Mouse (Mus musculus) C2C12 (cell line): ENCODE results near the gene Nsfl1c. TPM values are rescaled to one million over a fixed set of nuclear protein-coding genes. Genes with fewer than 3 reads are reported as not detected.
"Not testable (repeated sequence)": the region's sequence is repeated elsewhere in the genome, so short reads cannot be mapped to it uniquely, and the experiment has no call there.

Experiments used
- H3K27me3 ChIP-seq: one replicate; pipeline ENCODE4 v1.6.1; 2011; ENCODE audit not compliant: control insufficient read depth, insufficient read depth, insufficient read length
- H3K36me3 ChIP-seq: one replicate; pipeline ENCODE4 v1.6.1; 2011; ENCODE audit not compliant: control insufficient read depth, insufficient read depth
- H3K4me3 ChIP-seq: one replicate; pipeline ENCODE4 v1.5.1; 2011; ENCODE audit warnings: mild to moderate bottlenecking, control low read depth; ENCODE audit not compliant: poor library complexity, insufficient read depth, severe bottlenecking
- H3K79me2 ChIP-seq: one replicate; pipeline ENCODE4 v1.6.1; 2011; ENCODE audit not compliant: control insufficient read depth, insufficient read depth
- H3K79me3 ChIP-seq: one replicate; pipeline ENCODE4 v1.6.1; 2011; ENCODE audit warnings: low read depth, control low read depth
- H3ac ChIP-seq: one replicate; pipeline ENCODE3; 2011; ENCODE audit warnings: low read depth; ENCODE audit not compliant: control insufficient read depth, insufficient read length
- CEBPB ChIP-seq: IDR thresholded peaks from one replicate; pipeline ENCODE4 v1.6.1; 2011; ENCODE audit warnings: low read depth, mild to moderate bottlenecking, control low read depth, moderate library complexity
- CTCF ChIP-seq: IDR thresholded peaks from one replicate; pipeline ENCODE4 v1.5.1; 2011; ENCODE audit not compliant: control insufficient read depth, insufficient read depth, insufficient read length
- FOSL1 ChIP-seq: IDR thresholded peaks from one replicate; pipeline ENCODE4 v1.8.0; 2011; ENCODE audit warnings: mild to moderate bottlenecking, low read length; ENCODE audit not compliant: poor library complexity, insufficient read depth, severe bottlenecking
- MAX ChIP-seq: IDR thresholded peaks from one replicate; pipeline ENCODE4 v1.6.1; 2011; ENCODE audit warnings: mild to moderate bottlenecking, control low read depth
- MYOD1 ChIP-seq: IDR thresholded peaks from one replicate; pipeline ENCODE4 v1.6.1; 2011; ENCODE audit warnings: low read depth; ENCODE audit not compliant: control insufficient read depth, insufficient read length
- MYOG ChIP-seq: IDR thresholded peaks from one replicate; pipeline ENCODE4 v1.6.1; 2011; ENCODE audit not compliant: control insufficient read depth, insufficient read length; ENCODE audit errors: extremely low read depth
- USF1 ChIP-seq: IDR thresholded peaks from one replicate; pipeline ENCODE4 v1.6.1; 2011; ENCODE audit warnings: low read depth, mild to moderate bottlenecking, control low read depth, moderate library complexity
- long read RNA-seq, 2 experiments: library from polyadenylated mRNA; unstranded; transcript quantifications; one replicate each; pipeline ENCODE4 v2.0.0; 2019 to 2020
- polyA plus RNA-seq: library from polyadenylated mRNA; unstranded; fragments of >200 nt; fragmentation: generic; extraction: Trizol; gene quantifications from one replicate; pipeline ENCODE4 v1.2.1, GENCODE M21; 2012; ENCODE audit warnings: missing spikeins

Gene Nsfl1c
- 141 TPM for polyA plus RNA-seq
- long read RNA-seq, experiment 1, transcript Nsfl1c-201 (9 exons, 1,364 nt) = major isoform, 83 of 99 reads
- long read RNA-seq, experiment 1, partial matches to known transcripts = 8 of 99 reads
- long read RNA-seq, experiment 1, other reads (novel, unspliced or antisense) = 3 of 99 reads
- long read RNA-seq, experiment 2, transcript Nsfl1c-201 (9 exons, 1,364 nt) = major isoform, 158 of 165 reads
- long read RNA-seq, experiment 2, partial matches to known transcripts = 0 of 165 reads
- long read RNA-seq, experiment 2, other reads (novel, unspliced or antisense) = 7 of 165 reads

DNA sequence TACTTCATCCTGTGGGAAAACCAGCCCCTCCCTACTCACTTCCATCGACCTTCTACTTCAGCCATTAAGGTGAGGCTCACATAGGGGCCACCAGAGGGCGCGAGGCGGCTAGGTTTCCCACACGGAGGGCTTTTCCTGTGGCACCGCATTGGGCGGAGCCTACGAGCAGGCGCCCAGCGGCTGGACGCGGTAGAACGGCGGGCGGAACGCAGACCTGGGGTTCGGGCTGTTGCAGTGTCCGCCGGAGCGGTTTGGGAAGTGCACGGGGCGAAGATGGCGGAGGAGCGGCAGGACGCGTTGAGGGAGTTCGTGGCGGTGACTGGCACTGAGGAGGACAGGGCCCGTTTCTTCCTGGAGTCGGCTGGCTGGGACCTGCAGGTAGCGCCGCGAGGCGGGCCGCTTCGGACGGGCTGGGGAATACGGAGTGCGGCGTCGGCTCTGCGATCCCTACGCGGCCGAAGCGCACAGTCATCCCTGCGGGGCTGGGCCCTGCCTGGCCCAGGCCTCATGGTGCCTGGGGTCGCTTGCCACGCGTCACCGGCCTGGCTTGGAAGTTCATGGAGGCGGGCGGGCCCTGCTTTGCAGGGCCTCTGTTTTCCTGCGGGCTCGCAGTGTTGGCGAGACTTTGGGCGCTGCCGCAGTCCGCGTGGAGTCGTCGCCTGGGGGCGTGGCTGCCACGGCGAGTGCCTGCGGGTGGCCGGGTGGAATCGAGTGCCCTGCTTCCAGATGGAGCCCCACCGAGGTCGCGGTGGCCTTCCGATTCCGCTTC, at the start of gene Nsfl1c:
Nsfl1c (plus strand) TSS at position 148 of the 769 bp plus-strand sequence.
- peak within 1 kb of the TSS; percentile 85 for H3ac ChIP-seq
- peak within 1 kb of the TSS; percentile 92 for H3K4me3 ChIP-seq
- H3K36me3 ChIP-seq = peaks cover 35% of the 10 kb centered on the region
- TF ChIP-seq MAX = peak; percentile 73
- TF ChIP-seq MYOD1 = no peak
- no peak for TF ChIP-seq USF1
- peak; percentile 89 for TF ChIP-seq CTCF
- no peak for TF ChIP-seq FOSL1
- TF ChIP-seq MYOG = no peak
- TF ChIP-seq CEBPB = no peak
- H3K27me3 ChIP-seq = peaks cover 3% of the 10 kb centered on the region
- H3K79me2 ChIP-seq = peaks cover 51% of the 10 kb centered on the region
- H3K79me3 ChIP-seq = peaks cover 40% of the 10 kb centered on the region

DNA sequence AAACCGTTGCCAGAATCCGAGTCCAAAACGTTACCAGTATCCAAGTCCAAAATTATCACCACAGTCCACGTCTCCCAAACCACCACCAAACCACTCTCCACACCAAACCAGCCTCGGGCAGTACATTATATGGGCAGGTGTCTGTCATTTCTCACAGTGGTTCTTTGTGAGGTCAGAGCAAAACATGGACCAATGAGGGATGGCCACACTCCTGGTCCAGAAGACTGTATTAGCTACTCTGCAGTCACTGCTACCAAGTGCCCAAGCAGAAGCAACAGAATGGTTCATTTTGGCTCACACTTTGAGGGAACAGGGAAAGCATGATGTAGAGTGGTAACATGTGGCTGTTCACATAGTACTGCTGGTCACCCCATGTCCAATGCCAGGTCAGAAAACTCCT, 17.9 kb upstream of the Nsfl1c start, which contains the start of gene 4921509C19Rik:
4921509C19Rik (minus strand) TSS at position 101 of the 400 bp plus-strand sequence.
- not testable (repeated sequence) for H3K79me3 ChIP-seq, H3K27me3 ChIP-seq, H3K79me2 ChIP-seq

DNA sequence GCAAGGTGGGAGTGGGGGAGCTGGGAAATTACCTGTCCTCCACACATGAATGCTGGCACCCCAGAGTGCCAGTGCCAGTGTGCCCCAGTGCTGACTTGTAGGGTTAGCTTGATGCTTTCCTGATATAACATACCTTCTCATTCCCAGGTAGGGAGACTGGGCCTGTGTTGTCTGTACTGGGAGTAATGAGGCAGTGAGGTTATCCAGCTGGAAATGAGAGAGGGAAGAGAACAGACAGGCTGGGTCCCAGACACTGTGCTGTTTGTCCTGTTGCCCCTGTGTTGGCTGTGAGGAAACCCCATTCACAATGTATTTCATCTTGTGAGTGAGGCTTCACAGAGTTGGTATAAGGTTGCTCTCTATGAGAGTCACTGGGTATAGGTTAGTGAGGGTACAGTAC, 7.5 kb upstream of the Nsfl1c start:
- TF ChIP-seq FOSL1 (no peak), MAX (no peak), CTCF (no peak), MYOG (no peak), CEBPB (no peak), USF1 (no peak), MYOD1 (no peak)
- Histone ChIP-seq H3K4me3 (no peak overlapping the region), H3K79me2 (no peaks in the 10 kb centered on the region), H3ac (no peak overlapping the region), H3K27me3 (peaks cover 13% of the 10 kb centered on the region), H3K79me3 (no peaks in the 10 kb centered on the region), H3K36me3 (no peaks in the 10 kb centered on the region)

More for the DNA sequence above, 17.9 kb upstream of the Nsfl1c start, which contains the start of gene 4921509C19Rik:
- not testable (repeated sequence) for H3ac ChIP-seq, H3K36me3 ChIP-seq, H3K4me3 ChIP-seq

DNA sequence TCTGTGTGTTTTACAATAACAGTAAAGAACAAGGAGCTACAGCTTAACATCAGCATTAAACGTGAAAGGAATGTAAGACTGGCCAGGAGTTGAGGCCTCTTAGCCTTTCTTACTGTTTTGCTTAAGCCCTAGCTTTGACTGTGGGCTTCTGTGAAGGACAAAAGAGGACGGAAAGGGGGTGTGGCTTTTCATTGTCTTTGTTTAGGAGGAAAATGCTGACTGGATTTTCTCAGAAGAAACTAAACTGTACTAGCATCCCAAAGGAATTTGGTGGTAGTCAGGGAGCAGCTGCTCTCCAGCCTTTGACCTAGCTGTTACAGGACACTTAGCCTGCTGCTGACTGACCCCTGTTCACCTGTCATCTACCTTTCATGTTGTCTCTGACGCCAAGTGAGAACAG, 4.4 kb downstream of the Nsfl1c start:
- Histone ChIP-seq H3K4me3 (no peak overlapping the region), H3K79me2 (peaks cover 62% of the 10 kb centered on the region), H3K79me3 (peaks cover 43% of the 10 kb centered on the region), H3K27me3 (no peaks in the 10 kb centered on the region), H3K36me3 (peaks cover 75% of the 10 kb centered on the region), H3ac (no peak overlapping the region)
- TF ChIP-seq CEBPB (no peak), MYOD1 (no peak), MAX (no peak), CTCF (no peak), FOSL1 (no peak), USF1 (no peak), MYOG (no peak)

DNA sequence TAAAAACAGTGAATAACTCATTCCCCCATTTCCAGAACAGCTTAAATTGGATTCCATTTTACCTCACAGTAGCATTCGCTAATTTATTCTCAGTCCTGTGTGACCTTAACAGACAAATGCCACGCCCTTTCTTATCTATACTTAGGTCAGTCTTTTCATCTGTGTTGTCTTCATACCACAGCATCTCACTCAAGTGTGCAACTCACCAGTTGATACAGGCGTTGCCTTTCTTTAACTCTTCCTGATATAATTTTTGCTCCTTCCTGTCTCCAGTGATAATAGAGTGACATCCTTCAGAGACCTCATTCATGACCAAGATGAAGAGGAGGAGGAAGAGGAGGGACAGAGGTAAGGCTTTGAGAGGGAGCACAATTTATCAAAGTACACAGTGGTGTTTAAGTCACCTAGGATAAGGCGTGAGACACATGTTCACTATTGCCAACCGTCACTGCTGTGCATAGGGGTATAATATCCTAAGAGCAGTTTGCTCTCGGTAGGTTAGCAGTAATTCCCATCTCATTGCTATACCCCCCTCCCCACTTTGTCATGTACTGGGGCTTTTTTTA, 6.5 kb downstream of the Nsfl1c start:
- Histone ChIP-seq H3K4me3 (no peak overlapping the region), H3K27me3 (no peaks in the 10 kb centered on the region), H3K36me3 (peaks cover 96% of the 10 kb centered on the region), H3ac (no peak overlapping the region), H3K79me2 (peaks cover 48% of the 10 kb centered on the region), H3K79me3 (peaks cover 34% of the 10 kb centered on the region)
- no peak for TF ChIP-seq CTCF
- TF ChIP-seq MAX = no peak
- TF ChIP-seq MYOG = no peak
- no peak for TF ChIP-seq MYOD1
- TF ChIP-seq FOSL1 = no peak
- TF ChIP-seq CEBPB = no peak
- no peak for TF ChIP-seq USF1

DNA sequence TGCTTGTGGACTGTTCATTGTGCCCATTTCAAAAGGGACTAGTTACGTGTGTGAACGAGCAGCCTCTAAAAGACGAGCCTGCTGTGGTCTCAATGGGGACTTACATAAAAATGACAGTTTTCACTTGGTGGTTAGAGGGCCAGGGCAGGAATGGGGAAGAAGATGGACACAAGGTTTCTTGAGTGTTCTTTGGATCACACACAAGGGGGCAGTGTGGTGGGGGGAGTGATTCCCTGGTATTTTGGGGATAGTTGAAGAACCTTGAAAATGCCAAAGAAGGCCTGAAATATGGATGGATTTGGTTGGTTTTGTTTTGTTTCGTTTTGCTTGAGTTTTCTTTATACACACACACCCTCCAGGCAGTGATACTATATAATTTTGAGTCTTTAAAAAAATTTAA, 10.2 kb downstream of the Nsfl1c start:
- Histone ChIP-seq H3K36me3 (peaks cover 94% of the 10 kb centered on the region), H3K27me3 (no peaks in the 10 kb centered on the region), H3K79me2 (peaks cover 11% of the 10 kb centered on the region), H3ac (no peak overlapping the region), H3K79me3 (peaks cover 3% of the 10 kb centered on the region), H3K4me3 (no peak overlapping the region)
- no peak for TF ChIP-seq MAX
- no peak for TF ChIP-seq USF1
- TF ChIP-seq MYOD1 = no peak
- no peak for TF ChIP-seq CEBPB
